Mouse (Mus musculus) forebrain, embryonic 13.5 days (tissue): ENCODE measurements at regions not wholly inside any gene's neighbourhood (a gene's known extent, or its start where the extent isn't known, plus 50 kb on each side); places are given as distances from the start of the nearest gene placed in this dataset.
A peak's percentile ranks its signal among the peaks of the same experiment; 100 is the strongest.

Experiments used
- ATAC-seq: fragments of 200-750 bp; cut with Nextera tagmentation; 2 replicates; pipeline ENCODE4 v1.8.0; 2017
- H3K27ac ChIP-seq: fragments of 300-500 bp; sonication (generic); 2 replicates; pipeline ENCODE4 v1.5.1; 2015; ENCODE audit warnings: inconsistent platforms, mild to moderate bottlenecking, moderate library complexity
- H3K27me3 ChIP-seq: fragments of 300-500 bp; sonication (generic); 2 replicates; pipeline ENCODE4 v1.6.1; 2015; ENCODE audit warnings: mild to moderate bottlenecking, inconsistent platforms
- H3K36me3 ChIP-seq: fragments of 300-500 bp; sonication (generic); 2 replicates; pipeline ENCODE4 v1.6.1; 2015; ENCODE audit warnings: mild to moderate bottlenecking, inconsistent platforms; ENCODE audit not compliant: poor library complexity, severe bottlenecking
- H3K4me1 ChIP-seq: fragments of 300-500 bp; sonication (generic); 2 replicates; pipeline ENCODE4 v1.6.1; 2015; ENCODE audit warnings: inconsistent platforms
- H3K4me2 ChIP-seq: fragments of 300-500 bp; sonication (generic); 2 replicates; pipeline ENCODE4 v1.6.1; 2015; ENCODE audit warnings: inconsistent platforms, mild to moderate bottlenecking, moderate library complexity
- H3K4me3 ChIP-seq: fragments of 300-500 bp; sonication (generic); 2 replicates; pipeline ENCODE4 v1.5.1; 2015; ENCODE audit warnings: mild to moderate bottlenecking, inconsistent platforms
- H3K9ac ChIP-seq: fragments of 300-500 bp; sonication (generic); 2 replicates; pipeline ENCODE4 v1.6.1; 2015; ENCODE audit warnings: mild to moderate bottlenecking, inconsistent platforms
- H3K9me3 ChIP-seq: fragments of 300-500 bp; sonication (generic); replicated peaks from 2 replicates; pipeline ENCODE4 v1.6.1; 2016; ENCODE audit warnings: inconsistent platforms
- WGBS: fragments of 180-500 bp; shearing (Covaris S2); methylation state at CpG from one replicate; pipeline ENCODE4 v1.1.7; 2015; 5-methylcytosine and 5-hydroxymethylcytosine counted together

DNA sequence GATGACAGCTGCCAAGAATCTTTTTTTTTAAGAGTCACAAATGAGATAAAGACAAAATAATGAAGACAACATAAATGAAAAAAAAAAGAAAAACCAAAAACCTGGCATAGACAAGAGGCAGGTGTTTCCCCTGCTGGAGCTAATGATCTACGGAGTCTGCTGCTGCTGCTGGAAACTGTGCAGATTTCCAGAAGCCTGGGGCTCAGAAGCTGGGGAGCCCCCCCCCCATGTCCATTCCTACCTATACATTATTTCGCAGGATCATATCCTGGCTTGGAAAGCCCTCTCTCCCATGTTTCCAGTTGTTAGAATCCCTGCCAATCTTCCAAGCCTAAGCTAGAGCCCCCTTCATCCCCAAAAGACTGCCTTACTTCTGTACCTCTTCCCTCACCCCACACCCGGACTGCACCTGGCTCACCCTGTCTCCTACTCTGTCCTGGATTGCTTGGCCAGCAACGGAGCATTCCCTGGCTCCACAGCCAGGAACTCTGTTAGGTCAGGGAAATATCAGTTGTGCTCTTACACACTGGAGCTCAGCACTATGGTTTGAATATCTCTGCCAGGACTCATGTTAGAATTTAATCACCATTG, 218.6 kb upstream of the Six2 start:
- Histone ChIP-seq H3K4me3 (no peak overlapping the region), H3K4me1 (no peaks in the 10 kb centered on the region), H3K36me3 (no peaks in the 10 kb centered on the region), H3K4me2 (no peak overlapping the region), H3K9ac (no peak overlapping the region), H3K27ac (no peak overlapping the region), H3K27me3 (no peaks in the 10 kb centered on the region), H3K9me3 (no peaks in the 10 kb centered on the region)
- WGBS = 84% methylated on average over 4 of the region's 4 CpGs
- no peak for ATAC-seq

DNA sequence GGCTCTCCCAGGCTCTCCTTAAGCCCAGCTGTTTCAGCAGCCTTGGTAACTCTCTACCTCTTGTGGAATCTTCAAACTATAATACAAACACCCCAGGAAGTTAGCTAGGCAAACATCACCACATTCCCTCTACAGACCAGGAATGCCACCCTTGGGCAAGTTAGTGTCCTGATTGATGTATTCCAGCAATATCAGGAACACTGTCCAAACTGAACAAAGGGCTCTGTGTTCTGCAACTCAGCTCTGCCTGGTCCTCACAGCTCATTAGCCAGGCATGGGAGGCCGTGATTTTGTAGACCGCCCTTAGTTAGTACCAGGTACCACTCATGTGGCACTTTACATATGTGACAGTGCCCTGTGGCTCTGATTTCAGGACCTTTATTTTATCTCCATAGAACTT, 214.5 kb upstream of the Six2 start:
- no peaks in the 10 kb centered on the region for H3K27me3 ChIP-seq
- H3K36me3 ChIP-seq = no peaks in the 10 kb centered on the region
- H3K27ac ChIP-seq = no peak overlapping the region
- no peaks in the 10 kb centered on the region for H3K4me1 ChIP-seq
- no peak for ATAC-seq
- no peak overlapping the region for H3K4me2 ChIP-seq
- no peak overlapping the region for H3K4me3 ChIP-seq
- WGBS = 76% methylated on average over 2 of the region's 2 CpGs
- H3K9ac ChIP-seq = no peak overlapping the region
- H3K9me3 ChIP-seq = no peaks in the 10 kb centered on the region

- Histone ChIP-seq H3K4me1 (no peaks in the 10 kb centered on the region), H3K36me3 (no peaks in the 10 kb centered on the region), H3K4me2 (no peak overlapping the region), H3K9ac (no peak overlapping the region), H3K4me3 (no peak overlapping the region), H3K27ac (no peak overlapping the region), H3K9me3 (no peaks in the 10 kb centered on the region), H3K27me3 (no peaks in the 10 kb centered on the region)
- no peak for ATAC-seq
- 73% methylated on average over 6 of the region's 6 CpGs for WGBS
Measured at GRCm38 (mm10) chr17:85899096-85899495, 211.0 kb upstream of the Six2 start.

DNA sequence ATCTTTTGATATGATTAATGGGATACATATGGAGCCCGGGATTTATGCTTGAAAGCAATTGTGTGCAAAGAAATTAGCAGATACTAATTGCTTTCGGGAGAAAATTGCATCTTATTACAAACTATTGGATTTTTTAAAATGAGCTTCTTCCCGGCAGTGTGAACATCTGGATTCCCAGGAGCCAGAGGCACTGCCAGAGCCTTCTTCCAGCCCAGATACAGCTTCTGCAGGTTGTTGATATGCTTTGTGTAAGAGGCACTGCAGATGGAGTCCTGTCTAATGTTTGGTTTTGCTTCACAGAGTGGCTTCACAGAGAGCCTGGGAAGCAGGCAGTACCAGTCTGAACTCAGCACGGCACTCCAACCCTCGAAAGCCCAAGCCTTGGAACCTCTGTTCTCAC, 207.9 kb upstream of the Six2 start:
- WGBS = 66% methylated on average over 5 of the region's 5 CpGs

GRCm38 (mm10) chr17:85891243-85891642, 203.2 kb upstream of the Six2 start:
- no peak for ATAC-seq
- H3K9ac ChIP-seq = no peak overlapping the region
- H3K27me3 ChIP-seq = no peaks in the 10 kb centered on the region
- no peaks in the 10 kb centered on the region for H3K36me3 ChIP-seq
- H3K9me3 ChIP-seq = no peaks in the 10 kb centered on the region
- no peak overlapping the region for H3K4me3 ChIP-seq
- WGBS = 79% methylated on average over 2 of the region's 2 CpGs
- 0 out of 2 replicates have a peak, but pooled peaks cover 2% of the 10 kb centered on the region for H3K4me1 ChIP-seq
- H3K27ac ChIP-seq = no peak overlapping the region
- H3K4me2 ChIP-seq = no peak overlapping the region

More for the DNA sequence above, 207.9 kb upstream of the Six2 start:
- H3K9me3 ChIP-seq = no peaks in the 10 kb centered on the region
- H3K27ac ChIP-seq = 0 out of 2 replicates have a peak overlapping the region, but pooled peaks have one; percentile 0
- no peak overlapping the region for H3K4me3 ChIP-seq
- H3K4me1 ChIP-seq = no peaks in the 10 kb centered on the region
- H3K9ac ChIP-seq = no peak overlapping the region
- no peak for ATAC-seq
- H3K27me3 ChIP-seq = no peaks in the 10 kb centered on the region
- H3K4me2 ChIP-seq = no peak overlapping the region
- H3K36me3 ChIP-seq = no peaks in the 10 kb centered on the region

DNA sequence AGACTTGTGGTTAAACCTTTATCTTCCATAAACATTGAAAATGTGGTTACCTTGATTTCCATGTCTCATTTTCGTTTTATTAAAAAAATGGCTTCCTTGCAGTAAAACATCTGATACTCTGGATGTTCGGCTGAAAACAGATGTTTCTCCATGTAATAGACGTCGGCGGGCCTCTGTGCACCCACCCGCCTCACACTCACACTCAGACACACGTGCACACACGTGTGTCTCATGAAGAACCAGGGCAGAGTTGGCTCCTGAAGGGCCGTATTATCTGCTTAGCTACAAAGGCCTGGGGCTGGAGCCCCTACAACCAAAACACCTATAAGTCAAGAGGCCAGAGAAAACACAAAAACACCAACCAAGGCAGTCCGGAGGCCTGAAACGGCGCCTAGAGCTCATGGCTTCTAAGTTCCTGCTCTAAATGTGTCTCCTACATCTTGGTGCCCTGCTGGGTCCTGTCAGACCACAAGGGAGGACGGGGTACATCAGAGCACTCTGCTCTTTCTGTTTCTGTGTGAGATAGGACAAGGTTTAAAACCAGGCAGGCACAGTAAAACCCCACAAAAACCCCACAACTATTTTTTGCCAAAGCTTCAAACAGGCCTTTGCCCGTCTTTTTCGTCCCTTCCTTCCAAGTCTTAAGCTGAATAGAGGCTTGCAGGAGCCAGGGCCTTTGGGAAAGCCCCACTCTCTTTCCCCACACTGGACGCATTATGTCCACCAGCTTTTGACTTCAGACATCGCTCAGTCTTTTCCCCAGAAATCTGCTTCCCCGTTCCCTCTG, 201.9 kb upstream of the Six2 start:
- Histone ChIP-seq H3K9me3 (no peaks in the 10 kb centered on the region), H3K9ac (no peak overlapping the region), H3K4me1 (0 out of 2 replicates have a peak, but pooled peaks cover 3% of the 10 kb centered on the region), H3K36me3 (no peaks in the 10 kb centered on the region), H3K4me3 (no peak overlapping the region), H3K4me2 (no peak overlapping the region), H3K27ac (no peak overlapping the region), H3K27me3 (no peaks in the 10 kb centered on the region)
- 91% methylated on average over 18 of the region's 18 CpGs for WGBS
- no peak for ATAC-seq

GRCm38 (mm10) chr17:85888568-85889398, 200.7 kb upstream of the Six2 start:
- WGBS = 92% methylated on average over 10 of the region's 10 CpGs
- no peak for ATAC-seq
- H3K36me3 ChIP-seq = no peaks in the 10 kb centered on the region

GRCm38 (mm10) chr17:85886675-85887074, 198.6 kb upstream of the Six2 start:
- Histone ChIP-seq H3K36me3 (no peaks in the 10 kb centered on the region), H3K4me1 (peaks cover 12% of the 10 kb centered on the region), H3K27me3 (no peaks in the 10 kb centered on the region), H3K9ac (no peak overlapping the region), H3K27ac (no peak overlapping the region), H3K4me3 (no peak overlapping the region), H3K9me3 (no peaks in the 10 kb centered on the region), H3K4me2 (no peak overlapping the region)
- WGBS = 93% methylated on average over 6 of the region's 6 CpGs
- ATAC-seq = no peak

More at GRCm38 (mm10) chr17:85888568-85889398, 200.7 kb upstream of the Six2 start:
- Histone ChIP-seq H3K9ac (no peak overlapping the region), H3K4me3 (no peak overlapping the region), H3K4me1 (0 out of 2 replicates have a peak, but pooled peaks cover 3% of the 10 kb centered on the region), H3K27ac (no peak overlapping the region), H3K27me3 (no peaks in the 10 kb centered on the region), H3K4me2 (no peak overlapping the region), H3K9me3 (no peaks in the 10 kb centered on the region)

GRCm38 (mm10) chr17:85886237-85886636, 198.2 kb upstream of the Six2 start:
- Histone ChIP-seq H3K9me3 (no peaks in the 10 kb centered on the region), H3K36me3 (no peaks in the 10 kb centered on the region), H3K27ac (no peak overlapping the region), H3K27me3 (no peaks in the 10 kb centered on the region), H3K4me2 (no peak overlapping the region), H3K4me3 (no peak overlapping the region), H3K4me1 (peaks cover 16% of the 10 kb centered on the region), H3K9ac (no peak overlapping the region)
- no peak for ATAC-seq
- WGBS = 77% methylated on average over 4 of the region's 4 CpGs

- Histone ChIP-seq H3K9ac (no peak overlapping the region), H3K27me3 (peaks cover 3% of the 10 kb centered on the region; the same call in 1 of the 2 replicates), H3K36me3 (no peaks in the 10 kb centered on the region), H3K4me2 (no peak overlapping the region), H3K4me3 (no peak overlapping the region), H3K4me1 (peaks cover 19% of the 10 kb centered on the region), H3K9me3 (no peaks in the 10 kb centered on the region), H3K27ac (no peak overlapping the region)
- no peak for ATAC-seq
- 10% methylated on average over 8 of the region's 8 CpGs for WGBS
Measured at GRCm38 (mm10) chr17:85881636-85882170, 193.6 kb upstream of the Six2 start.

DNA sequence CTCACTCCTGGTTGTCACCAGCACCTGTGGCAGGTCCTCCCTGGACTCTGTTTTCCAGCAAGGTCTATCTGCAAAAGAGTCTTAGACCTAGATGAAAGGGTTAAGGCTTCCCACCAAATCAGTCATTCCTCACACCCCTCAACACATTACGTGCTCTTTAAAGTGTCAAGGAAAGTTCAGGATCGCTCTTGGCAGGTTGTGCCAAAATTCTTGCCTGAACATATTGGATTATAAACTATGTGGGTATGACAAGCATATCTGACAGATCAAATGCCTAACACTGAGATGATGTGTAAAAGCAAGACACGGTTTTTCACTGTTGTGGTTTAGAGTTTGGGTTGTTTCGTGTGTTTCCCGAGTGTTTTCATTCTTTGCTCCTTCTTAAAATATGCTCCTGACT, 193.0 kb upstream of the Six2 start:
- WGBS = 39% methylated on average over 5 of the region's 5 CpGs
- H3K4me1 ChIP-seq = peaks cover 16% of the 10 kb centered on the region

GRCm38 (mm10) chr17:85877426-85877825, 189.4 kb upstream of the Six2 start:
- no peak for ATAC-seq
- no peak overlapping the region for H3K4me3 ChIP-seq
- H3K27me3 ChIP-seq = peaks cover 3% of the 10 kb centered on the region; the same call in 1 of the 2 replicates
- H3K4me2 ChIP-seq = no peak overlapping the region
- WGBS = 42% methylated on average over 3 of the region's 3 CpGs
- H3K36me3 ChIP-seq = no peaks in the 10 kb centered on the region
- peaks cover 38% of the 10 kb centered on the region for H3K4me1 ChIP-seq
- no peaks in the 10 kb centered on the region for H3K9me3 ChIP-seq
- H3K9ac ChIP-seq = no peak overlapping the region
- no peak overlapping the region for H3K27ac ChIP-seq

More for the DNA sequence above, 193.0 kb upstream of the Six2 start:
- H3K27ac ChIP-seq = no peak overlapping the region
- H3K4me3 ChIP-seq = no peak overlapping the region
- no peak overlapping the region for H3K9ac ChIP-seq
- no peak overlapping the region for H3K4me2 ChIP-seq
- H3K9me3 ChIP-seq = no peaks in the 10 kb centered on the region
- H3K36me3 ChIP-seq = no peaks in the 10 kb centered on the region
- ATAC-seq = no peak
- H3K27me3 ChIP-seq = peaks cover 3% of the 10 kb centered on the region; the same call in 1 of the 2 replicates
